In the genomic region with DNA sequence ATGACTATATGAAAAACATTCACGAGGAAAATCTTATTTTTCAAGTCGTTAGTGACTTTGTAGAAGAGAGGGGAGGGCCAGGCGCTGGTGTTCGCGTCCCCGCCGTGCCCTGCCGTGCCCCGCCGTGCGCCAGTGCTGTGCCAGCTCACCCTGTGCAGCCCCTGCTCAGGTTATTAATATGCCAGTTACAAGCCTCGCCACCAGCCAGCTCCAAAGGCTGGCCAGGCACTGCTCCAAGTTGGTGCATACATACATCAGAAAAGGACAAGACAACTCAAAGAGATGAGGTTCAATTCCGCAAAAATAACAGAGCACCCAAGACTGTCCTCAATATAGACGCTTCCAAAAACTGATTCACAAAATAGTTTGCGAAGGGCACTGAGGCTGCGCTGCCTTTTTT, we compare ENCODE assay signal across 12 mouse cellular contexts. TPM values are rescaled to one million over a fixed set of nuclear protein-coding genes. Genes with fewer than 3 reads are reported as not detected.
DNase-seq lines count a peak whose midpoint lies in the region; ATAC-seq and TF ChIP-seq lines count a peak whose summit lies in the region.
"Had no signal": no experiment of that assay in that cellular context is flagged by ENCODE, and none has a peak within 500 bp of the region (broad histone marks: within the 10 kb centered on the region; RNA-seq: fewer than 3 reads in every experiment).

No protein-coding gene starts in this region.

- H3K27ac ChIP-seq in midbrain, embryonic 16.5 days (ENCODE audit: low read length), result no peak overlapping the region
- no peak overlapping the region for H3K27ac ChIP-seq in midbrain, embryonic 11.5 days (ENCODE audit: low read depth, low read length)
- H3K27ac ChIP-seq in heart, embryonic 16.5 days (ENCODE audit: low read length), result no peak overlapping the region
- H3K27ac ChIP-seq: lung, embryonic 15.5 days had no signal

- TF ChIP-seq CTCF in lung, adult 2 months (IDR thresholded peaks at IDR 0.05; ENCODE audit: insufficient read depth, low read length), result no peak

- H3K4me2 ChIP-seq in midbrain, embryonic 16.5 days (ENCODE audit: low read length), result no peak overlapping the region
- H3K4me2 ChIP-seq in midbrain, embryonic 11.5 days, result no peak overlapping the region
- peak overlapping the region; percentile 34; the same call in 1 of the 2 replicates for H3K4me2 ChIP-seq in heart, embryonic 16.5 days (ENCODE audit: low read depth, low read length)
- H3K4me2 ChIP-seq: embryonic facial prominence, embryonic 15.5 days; limb, embryonic 12.5 days; lung, embryonic 15.5 days had no signal

- no peak overlapping the region for H3K4me3 ChIP-seq in midbrain, embryonic 16.5 days (ENCODE audit: low read depth, low read length)
- H3K4me3 ChIP-seq in midbrain, embryonic 11.5 days (ENCODE audit: low read depth, low read length), result no peak overlapping the region
- no peak overlapping the region for H3K4me3 ChIP-seq in heart, embryonic 16.5 days (ENCODE audit: low read length)
- H3K4me3 ChIP-seq in lung, adult 2 months (replicated peaks; ENCODE audit: extremely low read depth, low read depth, low read length), result no peak overlapping the region
- H3K4me3 ChIP-seq: embryonic facial prominence, embryonic 15.5 days; limb, embryonic 12.5 days; lung, embryonic 15.5 days had no signal

- H3K27me3 ChIP-seq in midbrain, embryonic 16.5 days (ENCODE audit: control insufficient read depth, insufficient read depth, low read depth, low read length), result no peaks in the 10 kb centered on the region
- H3K27me3 ChIP-seq in midbrain, embryonic 11.5 days (ENCODE audit: control insufficient read depth, insufficient read depth, low read length), result no peaks in the 10 kb centered on the region
- no peaks in the 10 kb centered on the region for H3K27me3 ChIP-seq in heart, embryonic 16.5 days (ENCODE audit: control insufficient read depth, insufficient read depth, low read length)
- H3K27me3 ChIP-seq: embryonic facial prominence, embryonic 15.5 days; limb, embryonic 12.5 days; lung, embryonic 15.5 days had no signal

- H3K9me3 ChIP-seq in midbrain, embryonic 16.5 days (replicated peaks; ENCODE audit: control insufficient read depth, low read length, poor library complexity, severe bottlenecking), result no peaks in the 10 kb centered on the region
- no peaks in the 10 kb centered on the region for H3K9me3 ChIP-seq in midbrain, embryonic 11.5 days (ENCODE audit: control insufficient read depth, low read length)
- no peaks in the 10 kb centered on the region for H3K9me3 ChIP-seq in heart, embryonic 16.5 days (replicated peaks; ENCODE audit: control insufficient read depth, low read length)
- H3K9me3 ChIP-seq: embryonic facial prominence, embryonic 15.5 days; limb, embryonic 12.5 days; lung, embryonic 15.5 days had no signal

- ATAC-seq in midbrain, embryonic 16.5 days, result 0 out of 2 replicates have a peak, but pooled peaks have one; percentile 40
- no peak for ATAC-seq in midbrain, embryonic 11.5 days (ENCODE audit: low FRiP score)
- no peak for ATAC-seq in heart, embryonic 16.5 days (replicated peaks; ENCODE audit: extremely low read depth, insufficient read depth, low FRiP score)

- TF ChIP-seq POLR2A in lung, adult 2 months (IDR thresholded peaks at IDR 0.05; ENCODE audit: borderline replicate concordance, extremely low read depth, low read depth, low read length), result no peak

- peaks cover 19% of the 10 kb centered on the region for H3K4me1 ChIP-seq in midbrain, embryonic 16.5 days (ENCODE audit: control insufficient read depth, insufficient read depth, low read length)
- H3K4me1 ChIP-seq in midbrain, embryonic 11.5 days (ENCODE audit: control insufficient read depth, insufficient read depth, low read length), result peaks cover 4% of the 10 kb centered on the region; the same call in 1 of the 2 replicates
- peaks cover 49% of the 10 kb centered on the region for H3K4me1 ChIP-seq in heart, embryonic 16.5 days (ENCODE audit: control insufficient read depth, insufficient read depth, low read length)
- H3K4me1 ChIP-seq in lung, adult 2 months (ENCODE audit: control insufficient read depth, insufficient read depth, low read length), result peaks cover 28% of the 10 kb centered on the region

- no peak overlapping the region for H3K9ac ChIP-seq in midbrain, embryonic 16.5 days (ENCODE audit: low read depth, low read length)
- H3K9ac ChIP-seq in midbrain, embryonic 11.5 days (ENCODE audit: low read length), result no peak overlapping the region
- peak overlapping the region; percentile 34; the same call in 1 of the 2 replicates for H3K9ac ChIP-seq in heart, embryonic 16.5 days (ENCODE audit: low read length)
- H3K9ac ChIP-seq: embryonic facial prominence, embryonic 15.5 days; limb, embryonic 12.5 days; lung, embryonic 15.5 days had no signal

- WGBS in midbrain, embryonic 16.5 days, result 82% methylated on average over 16 of the region's 16 CpGs
- WGBS in midbrain, embryonic 11.5 days, result 96% methylated on average over 16 of the region's 16 CpGs
- 83% methylated on average over 16 of the region's 16 CpGs for WGBS in heart, embryonic 16.5 days
- 90% methylated on average over 16 of the region's 16 CpGs for WGBS in lung, adult 2 months

- DNase-seq in frontal cortex, postnatal 36 days (ENCODE audit: low spot score in 2 of 2), result peak; percentile 48 to 58
- no peak for DNase-seq in frontal cortex, postnatal 14 days (ENCODE audit: low spot score in 2 of 2)
- DNase-seq in midbrain, embryonic 11.5 days (ENCODE audit: low spot score, missing footprints), result no peak
- peak; percentile 60 for DNase-seq in right cerebral cortex, postnatal 25 days
- DNase-seq in kidney, adult 11 months, result no peak
- no peak for DNase-seq in lung, adult 2 months
- DNase-seq: retina, postnatal 1 day had no signal

- H3K36me3 ChIP-seq in midbrain, embryonic 16.5 days (ENCODE audit: control insufficient read depth, insufficient read depth, low read length), result no peaks in the 10 kb centered on the region
- no peaks in the 10 kb centered on the region for H3K36me3 ChIP-seq in midbrain, embryonic 11.5 days (ENCODE audit: control insufficient read depth, insufficient read depth, low read length)
- H3K36me3 ChIP-seq in heart, embryonic 16.5 days (ENCODE audit: control insufficient read depth, insufficient read depth), result no peaks in the 10 kb centered on the region
- H3K36me3 ChIP-seq: embryonic facial prominence, embryonic 15.5 days; limb, embryonic 12.5 days; lung, embryonic 15.5 days had no signal

RNA-seq across cellular contexts. Expression of gene Smurf1, which starts 51.7 kb away (rescaled TPM):
- polyA plus RNA-seq in midbrain, embryonic 16.5 days (2015; fragmentation: Nextera tagmentation; extraction: Ambion mirVana), result 32.3 and 34.1 TPM in 2 replicates
- polyA plus RNA-seq in midbrain, embryonic 11.5 days (2014; fragmentation: Nextera tagmentation; extraction: Ambion mirVana), result 13.2 and 17.8 TPM in 2 replicates
- polyA plus RNA-seq in heart, embryonic 16.5 days (2015; fragmentation: Nextera tagmentation; extraction: Ambion mirVana), result 9.3 and 13.5 TPM in 2 replicates
- polyA plus RNA-seq in lung, adult 2 months (2012; rRNA removed), result 33.5 and 34.1 TPM in 2 replicates

Comparison
In these comparisons a context has a peak if more than half of its experiments do, and no peak if none do; other contexts are left out.
1. DNase-seq: peak in frontal cortex, postnatal 36 days (2 of 2) and right cerebral cortex, postnatal 25 days (single experiment); none in frontal cortex, postnatal 14 days (0 of 2), midbrain, embryonic 11.5 days (single experiment), kidney, adult 11 months (single experiment) and lung, adult 2 months (single experiment).